Mouse (Mus musculus): Measurements from ENCODE around the gene Taar7d. TPM values are rescaled to one million over a fixed set of nuclear protein-coding genes. Genes with fewer than 3 reads are reported as not detected.
"Not testable (repeated sequence)": the region's sequence is repeated elsewhere in the genome, so short reads cannot be mapped to it uniquely, and the experiment has no call there.

The Taar7d gene
- polyA plus RNA-seq, 1 experiment = not detected

DNA sequence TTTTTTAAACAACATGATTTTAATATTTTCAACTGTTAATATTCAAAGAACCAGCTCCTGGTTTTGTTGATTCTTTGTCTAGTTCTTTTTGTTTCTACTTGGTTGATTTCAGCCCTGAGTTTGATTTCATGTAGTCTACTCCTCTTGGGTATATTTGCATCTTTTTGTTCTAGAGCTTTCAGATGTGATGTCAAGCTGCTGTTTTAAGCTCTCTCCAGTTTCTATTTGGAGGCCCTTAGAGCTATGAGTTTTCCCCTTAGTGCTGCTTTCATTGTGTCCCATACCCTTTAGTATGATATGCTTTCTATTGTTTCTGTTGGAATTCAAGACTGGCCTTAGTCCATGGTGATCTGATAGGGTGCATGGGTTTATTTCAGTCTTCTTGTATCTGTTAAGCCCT, 4.3 kb downstream of the Taar7d start:
- TF ChIP-seq CTCF (IDR thresholded peaks at IDR 0.05; ENCODE audit: insufficient read depth, low read length) (no peak), POLR2A (IDR thresholded peaks at IDR 0.05; ENCODE audit: borderline replicate concordance, extremely low read depth, low read depth, low read length) (no peak)
- no peak for DNase-seq
- Histone ChIP-seq H3K4me1 (ENCODE audit: control insufficient read depth, insufficient read depth, low read length) (no peaks in the 10 kb centered on the region), H3K4me3 (replicated peaks; ENCODE audit: extremely low read depth, low read depth, low read length) (no peak overlapping the region)

DNA sequence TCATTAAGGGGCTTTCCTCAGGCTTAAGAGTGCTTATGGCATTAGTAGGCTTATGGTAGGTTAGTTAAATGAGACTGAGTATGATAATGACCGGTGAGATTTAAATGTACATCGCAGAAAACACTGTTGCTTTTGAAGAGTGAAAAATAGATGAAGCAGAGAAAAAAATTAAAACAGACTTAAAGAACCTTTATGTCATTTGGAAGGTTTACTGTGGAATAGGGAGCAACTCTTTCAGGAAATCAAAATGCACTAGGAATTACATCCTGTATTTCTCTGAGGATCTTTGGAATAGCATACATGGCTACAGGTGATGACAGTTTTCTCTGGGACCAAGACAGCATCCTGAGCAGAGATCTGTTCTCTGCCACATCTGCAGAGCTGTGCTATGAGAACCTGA, 10.3 kb downstream of the Taar7d start, which contains the start of gene Taar7e:
Gene Taar7e, plus strand, starts transcription at position 301 of the 400 bp plus-strand sequence.
- 86% methylated on average over 2 of the region's 2 CpGs for WGBS
- no peak for DNase-seq
- Histone ChIP-seq H3K4me3 (replicated peaks; ENCODE audit: extremely low read depth, low read depth, low read length) (no peak within 1 kb of the TSS), H3K4me1 (ENCODE audit: control insufficient read depth, insufficient read depth, low read length) (no peaks in the 10 kb centered on the region)
- TF ChIP-seq CTCF (IDR thresholded peaks at IDR 0.05; ENCODE audit: insufficient read depth, low read length) = no peak
- TF ChIP-seq POLR2A (IDR thresholded peaks at IDR 0.05; ENCODE audit: borderline replicate concordance, extremely low read depth, low read depth, low read length) = no peak

DNA sequence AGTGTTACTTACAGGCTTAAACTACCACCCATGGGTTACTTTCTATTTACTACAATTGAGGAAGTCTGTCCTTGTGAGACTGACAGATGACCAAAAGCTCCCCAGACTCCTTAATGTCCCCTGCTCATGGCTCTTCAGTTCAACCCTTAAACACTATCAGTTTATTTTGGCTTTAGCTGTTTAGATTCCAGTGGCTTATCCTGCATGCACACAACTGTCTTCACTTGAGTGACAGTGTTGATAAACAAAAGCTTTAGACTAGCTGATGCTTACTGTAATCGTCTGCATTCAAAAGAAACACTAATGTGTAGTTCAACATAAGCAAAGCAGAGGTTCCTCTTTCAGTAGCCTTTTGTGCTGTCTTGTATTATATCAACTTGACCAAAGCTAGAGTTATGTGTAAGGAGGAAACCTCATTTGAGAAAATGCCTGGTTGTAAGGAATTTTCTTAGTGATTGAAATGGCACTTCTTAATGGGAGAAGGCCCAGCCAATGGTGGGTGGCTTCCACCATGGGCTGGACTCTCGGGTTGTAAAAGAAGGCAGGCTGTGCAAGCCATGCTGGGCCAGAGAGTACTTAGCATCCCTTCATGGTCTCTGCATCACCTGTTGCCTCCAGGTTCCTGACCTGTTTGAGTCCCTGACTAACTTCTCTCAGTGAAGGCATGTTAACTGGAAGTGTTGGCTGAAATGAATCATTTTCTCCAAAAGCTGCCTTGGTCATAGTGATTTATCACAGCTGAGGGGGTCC, 13.3 kb downstream of the Taar7d start:
- TF ChIP-seq POLR2A (IDR thresholded peaks at IDR 0.05; ENCODE audit: borderline replicate concordance, extremely low read depth, low read depth, low read length) (no peak), CTCF (IDR thresholded peaks at IDR 0.05; ENCODE audit: insufficient read depth, low read length) (no peak)
- 44% methylated on average over 2 of the region's 2 CpGs for WGBS
- DNase-seq = no peak
- Histone ChIP-seq H3K4me1 (ENCODE audit: control insufficient read depth, insufficient read depth, low read length) (no peaks in the 10 kb centered on the region), H3K4me3 (replicated peaks; ENCODE audit: extremely low read depth, low read depth, low read length) (no peak overlapping the region)

DNA sequence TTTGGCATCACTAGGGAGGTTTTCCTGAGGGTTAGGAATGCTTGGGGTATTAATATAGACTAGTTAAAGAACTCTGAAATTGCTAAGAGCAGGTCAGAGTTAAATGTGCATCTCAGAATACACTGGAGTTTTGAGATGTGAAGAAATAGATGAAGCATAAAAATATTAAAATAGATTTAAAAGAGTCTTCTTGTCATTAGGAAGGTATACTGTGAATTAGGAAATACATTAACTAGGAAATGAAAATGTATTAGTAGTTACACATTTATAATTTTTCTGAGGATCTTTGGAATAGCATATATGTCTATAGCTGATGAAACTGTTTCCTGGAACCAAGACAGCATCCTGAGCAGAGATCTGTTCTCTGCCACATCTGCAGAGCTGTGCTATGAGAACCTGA, 22.2 kb downstream of the Taar7d start, which contains the start of gene Taar7f:
Gene Taar7f, plus strand, starts transcription at position 301 of the 400 bp plus-strand sequence.
- no peak within 1 kb of the TSS for H3K4me3 ChIP-seq (replicated peaks; ENCODE audit: extremely low read depth, low read depth, low read length)
- no peak for TF ChIP-seq CTCF (IDR thresholded peaks at IDR 0.05; ENCODE audit: insufficient read depth, low read length)
- TF ChIP-seq POLR2A (IDR thresholded peaks at IDR 0.05; ENCODE audit: borderline replicate concordance, extremely low read depth, low read depth, low read length) = no peak
- no peaks in the 10 kb centered on the region for H3K4me1 ChIP-seq (ENCODE audit: control insufficient read depth, insufficient read depth, low read length)
- DNase-seq = no peak

DNA sequence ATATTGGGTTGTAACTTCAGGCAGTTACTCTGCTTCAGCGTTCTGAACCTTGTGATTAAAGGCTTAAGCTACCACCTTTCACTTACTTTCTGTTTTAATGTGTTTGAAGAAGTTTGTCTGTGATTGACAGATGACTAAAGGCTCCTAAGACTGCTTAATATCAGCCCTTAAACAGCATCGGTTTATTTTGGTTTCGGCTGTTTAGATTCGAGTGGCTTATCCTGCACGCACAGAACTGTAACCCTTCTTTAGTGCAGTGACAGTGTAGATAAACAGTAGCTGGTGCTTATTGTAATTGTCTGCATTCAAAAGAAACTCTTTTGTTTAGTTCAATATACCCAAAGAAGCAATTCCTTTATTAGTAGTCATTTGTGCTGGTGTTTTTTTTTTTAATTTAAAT, 25.0 kb downstream of the Taar7d start:
- no peak for DNase-seq
- Histone ChIP-seq H3K4me3 (replicated peaks; ENCODE audit: extremely low read depth, low read depth, low read length) (no peak overlapping the region), H3K4me1 (ENCODE audit: control insufficient read depth, insufficient read depth, low read length) (no peaks in the 10 kb centered on the region)
- 37% methylated on average over 5 of the region's 5 CpGs for WGBS
- TF ChIP-seq POLR2A (IDR thresholded peaks at IDR 0.05; ENCODE audit: borderline replicate concordance, extremely low read depth, low read depth, low read length) = no peak
- TF ChIP-seq CTCF (IDR thresholded peaks at IDR 0.05; ENCODE audit: insufficient read depth, low read length) = no peak

DNA sequence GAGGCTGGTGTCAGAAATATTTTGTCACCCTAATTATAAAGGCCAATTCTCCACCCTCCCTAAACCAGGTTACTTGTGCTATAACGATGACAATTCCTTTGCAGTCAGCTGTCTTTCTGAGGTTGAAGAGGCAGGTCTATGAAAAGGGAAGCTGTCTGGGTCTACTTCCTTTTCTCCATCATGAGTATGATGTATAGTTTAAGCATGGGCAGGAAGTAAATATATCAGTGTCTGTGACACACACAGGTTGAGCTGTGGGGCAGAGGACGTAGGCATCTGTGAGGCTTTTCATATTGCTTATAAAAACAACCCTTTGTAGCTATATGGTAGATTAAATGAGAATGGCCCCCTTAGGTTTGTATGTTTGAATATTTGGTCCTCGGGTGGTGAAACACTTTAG, 32.0 kb downstream of the Taar7d start:
- TF ChIP-seq POLR2A (IDR thresholded peaks at IDR 0.05; ENCODE audit: borderline replicate concordance, extremely low read depth, low read depth, low read length) (no peak), CTCF (IDR thresholded peaks at IDR 0.05; ENCODE audit: insufficient read depth, low read length) (no peak)
- Histone ChIP-seq H3K4me3 (replicated peaks; ENCODE audit: extremely low read depth, low read depth, low read length) (no peak overlapping the region), H3K4me1 (ENCODE audit: control insufficient read depth, insufficient read depth, low read length) (no peaks in the 10 kb centered on the region)
- WGBS = 62% methylated on average over 3 of the region's 3 CpGs
- no peak for DNase-seq

DNA sequence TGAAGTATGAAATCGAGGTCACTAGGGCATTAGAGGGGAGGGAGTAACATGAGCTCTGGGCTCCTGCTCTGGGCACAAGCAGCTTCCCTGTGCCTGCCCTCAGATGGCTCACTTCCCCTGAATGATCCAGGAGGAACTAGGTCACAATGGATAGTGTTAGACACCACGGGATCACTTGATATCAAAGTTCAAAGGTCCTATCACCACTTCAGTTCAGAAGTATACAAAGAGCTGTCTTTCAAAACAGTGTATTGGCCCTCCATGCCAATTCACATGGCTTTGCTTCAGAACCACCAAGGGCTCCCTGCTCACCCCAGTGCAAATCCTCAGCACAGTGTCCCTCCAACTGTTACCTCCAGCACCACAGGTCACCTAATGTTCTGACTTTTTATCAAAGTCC, 47.7 kb downstream of the Taar7d start:
- 31% methylated on average over 2 of the region's 2 CpGs for WGBS
- H3K4me3 ChIP-seq (replicated peaks; ENCODE audit: extremely low read depth, low read depth, low read length); DNase-seq: not testable (repeated sequence)

DNA sequence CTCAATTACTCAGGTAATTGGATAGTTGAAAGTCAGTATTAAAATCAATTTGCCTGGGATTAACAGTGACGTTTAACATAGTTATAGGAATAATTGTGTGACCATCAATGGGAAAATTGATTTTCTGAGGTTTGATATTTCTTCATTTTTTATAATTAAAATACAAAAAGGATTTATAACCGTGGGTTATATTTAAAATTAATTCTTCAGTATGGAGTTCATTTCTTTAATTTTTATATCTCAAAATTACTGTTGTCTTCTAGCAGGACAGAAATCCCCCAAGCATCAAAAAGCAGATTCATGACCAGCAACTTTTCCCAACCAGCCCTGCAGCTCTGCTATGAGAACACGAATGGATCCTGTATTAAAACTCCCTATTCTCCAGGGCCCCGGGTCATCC, 49.2 kb downstream of the Taar7d start, which contains the start of gene Taar8a:
Gene Taar8a, plus strand, starts transcription at position 301 of the 400 bp plus-strand sequence.
- 87% methylated on average over 2 of the region's 4 CpGs for WGBS
- not testable (repeated sequence) for H3K4me1 ChIP-seq (ENCODE audit: control insufficient read depth, insufficient read depth, low read length); DNase-seq; H3K4me3 ChIP-seq (replicated peaks; ENCODE audit: extremely low read depth, low read depth, low read length)

More for the DNA sequence above, 47.7 kb downstream of the Taar7d start:
- H3K4me1 ChIP-seq (ENCODE audit: control insufficient read depth, insufficient read depth, low read length) = not testable (repeated sequence)

Other genes starting within 250 kb of the Taar7d start
- gene Rps12, start 239.9 kb upstream of the Taar7d start, polyA plus RNA-seq (2012; rRNA removed) = 907 and 1,065 TPM in 2 replicates
- 8.1 and 10.3 TPM in 2 replicates for gene Slc18b1, start 230.2 kb upstream of the Taar7d start, polyA plus RNA-seq (2012; rRNA removed)
- gene Vnn3, start 175.8 kb upstream of the Taar7d start, polyA plus RNA-seq (2012; rRNA removed) = 4.3 and 4.8 TPM in 2 replicates
- gene Vnn1, start 132.5 kb upstream of the Taar7d start, polyA plus RNA-seq (2012; rRNA removed) = 12.0 and 18.9 TPM in 2 replicates
- gene Taar1, start 106.9 kb upstream of the Taar7d start, polyA plus RNA-seq (2012; rRNA removed) = not detected in 2 replicates
- gene Taar2, start 88.7 kb upstream of the Taar7d start, polyA plus RNA-seq (2012; rRNA removed) = 0.27 TPM in 1 of 2 replicates, not detected in the other
- not detected in 2 replicates for gene Taar3, start 77.7 kb upstream of the Taar7d start, polyA plus RNA-seq (2012; rRNA removed)
- not detected in 2 replicates for gene Taar4, start 66.7 kb upstream of the Taar7d start, polyA plus RNA-seq (2012; rRNA removed)
- not detected in 2 replicates for gene Taar5, start 56.5 kb upstream of the Taar7d start, polyA plus RNA-seq (2012; rRNA removed)
- gene Taar6, start 41.6 kb upstream of the Taar7d start, polyA plus RNA-seq (2012; rRNA removed) = not detected in 2 replicates
- not detected in 2 replicates for gene Taar7a, start 33.7 kb upstream of the Taar7d start, polyA plus RNA-seq (2012; rRNA removed)
- not detected in 2 replicates for gene Taar7b, start 27.3 kb upstream of the Taar7d start, polyA plus RNA-seq (2012; rRNA removed)
- not detected in 2 replicates for gene Taar7e, start 10.4 kb downstream of the Taar7d start, polyA plus RNA-seq (2012; rRNA removed)
- gene Taar7f, start 22.3 kb downstream of the Taar7d start, polyA plus RNA-seq (2012; rRNA removed) = not detected in 2 replicates
- not detected in 2 replicates for gene Taar8a, start 49.3 kb downstream of the Taar7d start, polyA plus RNA-seq (2012; rRNA removed)
- not detected in 2 replicates for gene Taar8b, start 65.1 kb downstream of the Taar7d start, polyA plus RNA-seq (2012; rRNA removed)
- not detected in 2 replicates for gene Taar8c, start 74.7 kb downstream of the Taar7d start, polyA plus RNA-seq (2012; rRNA removed)
- gene Taar9, start 82.3 kb downstream of the Taar7d start, polyA plus RNA-seq (2012; rRNA removed) = not detected in 2 replicates
- gene Stx7, start 122.1 kb downstream of the Taar7d start, polyA plus RNA-seq (2012; rRNA removed) = 91.9 and 97.8 TPM in 2 replicates
- 1.3 and 1.9 TPM in 2 replicates for gene Moxd1, start 196.3 kb downstream of the Taar7d start, polyA plus RNA-seq (2012; rRNA removed)